Mouse (Mus musculus): ENCODE data around the gene Plekho1. TPM values are rescaled to one million over a fixed set of nuclear protein-coding genes. Genes with fewer than 3 reads are reported as not detected.

The Plekho1 gene
- 6.7 and 10.8 TPM in 2 replicates for total RNA-seq (2015; ENCODE audit: low replicate concordance)
- 8.2 and 10.1 TPM in 2 replicates for total RNA-seq (2017; ENCODE audit: low replicate concordance)

- no peak for ATAC-seq (replicated peaks; ENCODE audit: low FRiP score, poor library complexity, severe bottlenecking)
These were observed at the start of gene Plekho1 for GRCm38 (mm10) chr3:95995802-95996428. TSS of gene Plekho1 (minus strand) at chr3:95996001.

GRCm38 (mm10) chr3:96044559-96044958 lies 48.8 kb upstream of the Plekho1 start:
- ATAC-seq (replicated peaks; ENCODE audit: low FRiP score, poor library complexity, severe bottlenecking): 0 out of 2 replicates have a peak, but pooled peaks have one; percentile 62

DNA sequence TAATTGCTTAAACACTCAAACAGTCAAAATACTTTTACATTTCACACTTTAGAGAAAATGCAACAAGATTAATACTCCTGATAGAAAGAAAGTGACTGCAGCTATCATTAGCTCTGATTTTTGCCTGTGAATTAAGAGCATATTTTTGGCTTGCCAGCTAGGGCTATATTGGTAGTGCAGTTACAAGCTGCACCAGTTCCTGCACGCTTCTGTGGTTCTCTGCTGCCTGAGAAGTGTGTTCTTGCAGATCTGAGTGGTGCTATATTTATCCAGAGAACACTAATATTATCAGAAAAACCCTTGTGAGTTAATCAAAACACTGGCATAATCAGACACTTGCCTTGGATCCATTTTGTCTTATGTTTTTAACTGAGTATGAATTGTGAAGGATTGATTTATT lies 47.3 kb upstream of the Plekho1 start:
- no peak for ATAC-seq (replicated peaks; ENCODE audit: low FRiP score, poor library complexity, severe bottlenecking)

DNA sequence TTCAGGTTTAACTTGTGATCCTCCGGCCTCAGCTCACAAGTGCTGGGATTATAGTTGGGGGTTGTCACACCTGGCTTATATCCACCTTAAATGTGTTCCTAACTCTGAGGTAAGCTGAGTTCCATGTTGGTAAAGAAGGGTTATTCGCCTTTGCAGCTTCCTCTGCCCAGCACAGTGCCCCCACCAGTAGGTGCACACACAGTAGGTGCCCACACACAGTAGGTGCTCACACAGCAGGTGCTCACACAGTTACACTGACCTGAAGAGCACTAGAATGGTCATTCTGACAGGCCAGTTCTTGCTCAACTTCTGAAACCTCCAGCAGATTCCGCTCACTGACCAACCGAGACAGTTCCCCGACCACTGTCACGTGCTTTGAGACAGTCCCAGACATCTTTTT lies 45.3 kb upstream of the Plekho1 start:
- no peak for ATAC-seq (replicated peaks; ENCODE audit: low FRiP score, poor library complexity, severe bottlenecking)

- ATAC-seq (replicated peaks; ENCODE audit: low FRiP score, poor library complexity, severe bottlenecking): no peak
These were observed 44.8 kb upstream of the Plekho1 start for GRCm38 (mm10) chr3:96040663-96041006.

DNA sequence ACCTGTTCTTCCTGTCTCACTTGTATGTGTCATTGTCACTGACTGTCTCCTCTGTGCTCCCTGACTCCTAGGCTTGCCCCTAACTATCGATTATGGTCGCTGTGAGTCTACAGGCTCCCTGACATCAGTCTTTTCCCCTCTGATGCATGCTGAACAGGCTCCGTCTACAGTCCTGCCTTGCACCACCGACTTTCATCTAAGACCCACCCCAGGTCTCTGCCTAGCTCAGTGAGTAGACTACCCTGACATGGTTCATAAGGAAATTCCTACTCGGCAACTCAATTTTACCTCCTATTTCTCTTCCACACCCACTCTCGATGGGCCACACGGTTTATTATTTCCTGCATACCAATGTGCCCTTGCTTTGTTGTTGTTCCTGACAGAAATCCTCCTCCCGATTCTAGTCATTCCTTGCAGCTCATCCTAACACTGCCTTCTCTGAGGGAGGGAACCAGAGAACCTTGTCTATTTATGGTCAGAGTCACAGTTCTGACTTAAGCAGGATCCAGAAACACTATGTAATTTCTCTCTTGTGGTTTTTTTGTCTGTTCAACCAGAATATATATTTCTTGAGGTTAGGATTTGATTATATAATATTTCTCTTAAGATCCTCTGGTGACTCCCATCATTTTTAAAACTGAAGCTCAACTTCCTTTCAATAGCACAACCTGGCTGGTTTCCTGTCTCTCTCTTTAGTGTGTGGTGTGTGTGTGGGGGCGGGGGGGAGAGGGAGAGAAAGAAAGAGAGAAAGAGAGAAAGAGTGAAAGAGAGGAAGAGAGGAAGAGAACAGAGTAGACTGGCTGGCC lies 44.3 kb upstream of the Plekho1 start:
- ATAC-seq (replicated peaks; ENCODE audit: low FRiP score, poor library complexity, severe bottlenecking): no peak

- no peak for ATAC-seq (replicated peaks; ENCODE audit: low FRiP score, poor library complexity, severe bottlenecking)
These were observed 43.0 kb upstream of the Plekho1 start for GRCm38 (mm10) chr3:96038851-96039250.

- no peak for ATAC-seq (replicated peaks; ENCODE audit: low FRiP score, poor library complexity, severe bottlenecking)
These were observed 42.4 kb upstream of the Plekho1 start for GRCm38 (mm10) chr3:96038156-96038555.

DNA sequence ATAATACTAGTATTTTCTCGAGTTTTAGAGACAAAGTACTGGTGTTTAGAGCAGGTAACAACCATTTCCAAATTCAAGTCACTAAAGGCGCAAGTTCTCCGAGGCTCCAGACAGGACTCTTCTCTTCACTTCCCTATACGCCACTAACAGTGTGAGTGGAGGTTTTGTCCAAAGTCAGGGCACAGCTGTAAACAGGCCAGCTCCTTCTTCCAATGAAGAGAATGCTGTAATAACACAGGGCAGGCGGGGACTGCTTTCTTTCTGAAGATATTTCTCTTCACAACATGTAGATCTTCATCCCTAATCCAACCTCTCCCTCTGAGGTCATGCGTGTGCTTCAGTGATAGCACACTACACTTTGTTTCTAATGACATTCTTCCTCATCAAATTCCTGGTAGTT lies 41.0 kb upstream of the Plekho1 start:
- no peak for ATAC-seq (replicated peaks; ENCODE audit: low FRiP score, poor library complexity, severe bottlenecking)

GRCm38 (mm10) chr3:96033046-96033445 lies 37.2 kb upstream of the Plekho1 start:
- no peak for ATAC-seq (replicated peaks; ENCODE audit: low FRiP score, poor library complexity, severe bottlenecking)

GRCm38 (mm10) chr3:96032652-96033017 lies 36.8 kb upstream of the Plekho1 start:
- ATAC-seq (replicated peaks; ENCODE audit: low FRiP score, poor library complexity, severe bottlenecking): no peak

GRCm38 (mm10) chr3:96031991-96032651 lies 36.3 kb upstream of the Plekho1 start:
- ATAC-seq (replicated peaks; ENCODE audit: low FRiP score, poor library complexity, severe bottlenecking): no peak

GRCm38 (mm10) chr3:96029766-96030165 lies 34.0 kb upstream of the Plekho1 start:
- ATAC-seq (replicated peaks; ENCODE audit: low FRiP score, poor library complexity, severe bottlenecking): no peak

GRCm38 (mm10) chr3:96029336-96029735 lies 33.5 kb upstream of the Plekho1 start:
- ATAC-seq (replicated peaks; ENCODE audit: low FRiP score, poor library complexity, severe bottlenecking): no peak

GRCm38 (mm10) chr3:96027875-96028274 lies 32.1 kb upstream of the Plekho1 start:
- 0 out of 2 replicates have a peak, but pooled peaks have one; percentile 56 for ATAC-seq (replicated peaks; ENCODE audit: low FRiP score, poor library complexity, severe bottlenecking)

- 0 out of 2 replicates have a peak, but pooled peaks have one; percentile 64 for ATAC-seq (replicated peaks; ENCODE audit: low FRiP score, poor library complexity, severe bottlenecking)
These were observed 31.3 kb upstream of the Plekho1 start for GRCm38 (mm10) chr3:96027145-96027544.

GRCm38 (mm10) chr3:96021421-96022128 lies 25.8 kb upstream of the Plekho1 start:
- ATAC-seq (replicated peaks; ENCODE audit: low FRiP score, poor library complexity, severe bottlenecking): no peak

GRCm38 (mm10) chr3:96020735-96021134 lies 24.9 kb upstream of the Plekho1 start:
- ATAC-seq (replicated peaks; ENCODE audit: low FRiP score, poor library complexity, severe bottlenecking): no peak

- ATAC-seq (replicated peaks; ENCODE audit: low FRiP score, poor library complexity, severe bottlenecking): no peak
These were observed 21.7 kb upstream of the Plekho1 start for GRCm38 (mm10) chr3:96017461-96017860.

GRCm38 (mm10) chr3:96016257-96016889 lies 20.6 kb upstream of the Plekho1 start:
- no peak for ATAC-seq (replicated peaks; ENCODE audit: low FRiP score, poor library complexity, severe bottlenecking)

Measured in erythroblast, adult 5-6 weeks (primary cell).